In genomic region chr19:45243918-45244700, GRCm38 (mm10) we compare ENCODE assay signal across 8 mouse cellular contexts. TPM values are rescaled to one million over a fixed set of nuclear protein-coding genes. Genes with fewer than 3 reads are reported as not detected.
DNase-seq lines count a peak whose midpoint lies in the region; ATAC-seq and TF ChIP-seq lines count a peak whose summit lies in the region.

No protein-coding gene starts in this region.

- DNase-seq in gastrocnemius, adult 18-20 months (ENCODE audit: low spot score): peak; percentile 49
- no peak for DNase-seq in gastrocnemius, adult 8-10 months (ENCODE audit: low spot score in 2 of 2)
- peak; percentile 42 for DNase-seq in thymus, postnatal 0 days (ENCODE audit: low spot score)
- no peak for DNase-seq in thymus, adult 18-20 months
- DNase-seq in heart, postnatal 0 days (ENCODE audit: low spot score): no peak
- DNase-seq in left cerebral cortex, postnatal 10 days (ENCODE audit: extremely low spot score in 1 of 2, low spot score in 2 of 2): no peak
- DNase-seq in spleen, postnatal 14 days (ENCODE audit: low spot score in 2 of 2): no peak

- H3K9me3 ChIP-seq in heart, postnatal 0 days (replicated peaks; ENCODE audit: control insufficient read depth, low read length): no peaks in the 10 kb centered on the region
- no peaks in the 10 kb centered on the region for H3K9me3 ChIP-seq in megakaryocyte, embryonic 14.5 days

- TF ChIP-seq CTCF in heart, postnatal 0 days (IDR thresholded peaks at IDR 0.05; ENCODE audit: low read depth): peak; percentile 75

- no peaks in the 10 kb centered on the region for H3K4me1 ChIP-seq in heart, postnatal 0 days (ENCODE audit: control insufficient read depth, insufficient read depth)
- H3K4me1 ChIP-seq in megakaryocyte, embryonic 14.5 days: peaks cover 16% of the 10 kb centered on the region

- H3K9ac ChIP-seq in heart, postnatal 0 days (replicated peaks; ENCODE audit: low read depth, low read length): no peak overlapping the region

- WGBS in heart, postnatal 0 days: 3% methylated on average over 29 of the region's 29 CpGs

- peak overlapping the region; percentile 40 for H3K4me2 ChIP-seq in heart, postnatal 0 days (ENCODE audit: low read depth, low read length)

- intact Hi-C loops in left cerebral cortex, postnatal 10 days (cut with DNase I): no loop called here

- H3K4me3 ChIP-seq in heart, postnatal 0 days (ENCODE audit: low read depth, low read length): peak overlapping the region; percentile 21
- peak overlapping the region; percentile 11 for H3K4me3 ChIP-seq in megakaryocyte, embryonic 14.5 days (replicated peaks)

- H3K27me3 ChIP-seq in heart, postnatal 0 days (ENCODE audit: control insufficient read depth, insufficient read depth, low read length): peaks cover 74% of the 10 kb centered on the region
- H3K27me3 ChIP-seq in megakaryocyte, embryonic 14.5 days (replicated peaks): peaks cover 97% of the 10 kb centered on the region

- no peak for ATAC-seq in heart, postnatal 0 days (ENCODE audit: insufficient read depth, low read depth)

- H3K36me3 ChIP-seq in heart, postnatal 0 days (replicated peaks; ENCODE audit: control insufficient read depth, insufficient read depth, low read length): no peaks in the 10 kb centered on the region
- H3K36me3 ChIP-seq in megakaryocyte, embryonic 14.5 days (replicated peaks; ENCODE audit: low read length): no peaks in the 10 kb centered on the region

- no peak for TF ChIP-seq EP300 in heart, postnatal 0 days (IDR thresholded peaks at IDR 0.05; ENCODE audit: low read depth)

- H3K27ac ChIP-seq in heart, postnatal 0 days (ENCODE audit: low read depth): no peak overlapping the region

RNA-seq across cellular contexts. Expression of gene Lbx1, which starts 8.5 kb away (rescaled TPM):
- 10 to 100 TPM; 62.4 to 63.1 TPM for total RNA-seq in gastrocnemius, adult 18-20 months (2021)
- 10 to 100 TPM; 59.4 to 70.9 (median 64.3) TPM for total RNA-seq in gastrocnemius, adult 8-10 months (2022)
- polyA plus RNA-seq in thymus, postnatal 0 days (2015; fragmentation: Nextera tagmentation; extraction: Ambion mirVana): not detected in 2 replicates
- not detected in 2 replicates for total RNA-seq in heart, postnatal 0 days (2014; rRNA removed; ENCODE audit: low replicate concordance)
- polyA plus RNA-seq in heart, postnatal 0 days (2015; fragmentation: Nextera tagmentation; extraction: Ambion mirVana): not detected in 2 replicates
- 0.34 TPM in 1 of 2 replicates, not detected in the other for polyA plus RNA-seq in megakaryocyte, embryonic 14.5 days (2012; ENCODE audit: insufficient read depth, low replicate concordance)
- not detected for total RNA-seq in left cerebral cortex, postnatal 10 days (2021)

Comparison
In these comparisons a context has a peak if more than half of its experiments do, and no peak if none do; other contexts are left out.
1. DNase-seq: peak in gastrocnemius, adult 18-20 months (single experiment) and thymus, postnatal 0 days (single experiment); none in gastrocnemius, adult 8-10 months (0 of 2), thymus, adult 18-20 months (0 of 2), heart, postnatal 0 days (single experiment), left cerebral cortex, postnatal 10 days (0 of 2) and spleen, postnatal 14 days (0 of 2).
2. RNA of gene Lbx1, which starts 8.5 kb away (total RNA-seq): 59.4 to 70.9 TPM in gastrocnemius, adult 8-10 months and 62.4 to 63.1 TPM in gastrocnemius, adult 18-20 months; not detected in left cerebral cortex, postnatal 10 days and not detected in heart, postnatal 0 days; every median in the first group is over 10 times any median in the second.